27 mouse cellular contexts compared by ENCODE assay signal in genomic region chr2:163533226-163533625, GRCm38 (mm10). TPM values are rescaled to one million over a fixed set of nuclear protein-coding genes. Genes with fewer than 3 reads are reported as not detected.
"Had no signal": no experiment of that assay in that cellular context is flagged by ENCODE, and none has a peak within 500 bp of the region (broad histone marks: within the 10 kb centered on the region; RNA-seq: fewer than 3 reads in every experiment).

No protein-coding gene starts in this region.

- H3K9ac ChIP-seq: heart, embryonic 13.5 days; heart, embryonic 15.5 days; hindbrain, embryonic 12.5 days; hindbrain, embryonic 14.5 days; intestine, embryonic 15.5 days; limb, embryonic 12.5 days; liver, embryonic 12.5 days; liver, embryonic 14.5 days had no signal

- H3K4me3 ChIP-seq: gastrocnemius, adult 2 months; heart, adult 2 months; heart, embryonic 13.5 days; heart, embryonic 15.5 days; hindbrain, embryonic 10.5 days; hindbrain, embryonic 12.5 days; intestine, embryonic 15.5 days; layer of hippocampus, adult 2 months; left cerebral cortex, adult 2 months; limb, embryonic 10.5 days; limb, embryonic 12.5 days; liver, embryonic 12.5 days had no signal

- ATAC-seq: forebrain, embryonic 16.5 days; hindbrain, embryonic 16.5 days; inflammation-experienced regulatory T-cells, adult 6 months; intestine, embryonic 15.5 days; intestine, postnatal 0 days; liver, embryonic 12.5 days had no signal

- H3K4me2 ChIP-seq: heart, embryonic 11.5 days; heart, embryonic 13.5 days; heart, embryonic 15.5 days; hindbrain, embryonic 12.5 days; hindbrain, embryonic 14.5 days; intestine, embryonic 15.5 days; limb, embryonic 12.5 days; liver, embryonic 12.5 days had no signal

- H3K36me3 ChIP-seq: heart, embryonic 13.5 days; heart, embryonic 15.5 days; hindbrain, embryonic 10.5 days; hindbrain, embryonic 12.5 days; intestine, embryonic 15.5 days; limb, embryonic 10.5 days; limb, embryonic 12.5 days; liver, embryonic 12.5 days had no signal

- H3K9me3 ChIP-seq: heart, embryonic 13.5 days; heart, embryonic 15.5 days; hindbrain, embryonic 10.5 days; hindbrain, embryonic 12.5 days; intestine, embryonic 15.5 days; limb, embryonic 10.5 days; limb, embryonic 12.5 days; liver, embryonic 12.5 days had no signal

- DNase-seq: gastrocnemius, adult 2 months; gastrocnemius, postnatal 10 days; gastrocnemius, postnatal 25 days; heart, adult 2 months; heart, postnatal 4 days; kidney, adult 18-20 months had no signal

- H3K27me3 ChIP-seq: intestine, embryonic 15.5 days had no signal

- H3K4me1 ChIP-seq: limb, embryonic 12.5 days had no signal

- H3K27ac ChIP-seq: gastrocnemius, adult 2 months; heart, adult 2 months; heart, embryonic 13.5 days; heart, embryonic 15.5 days; hindbrain, embryonic 10.5 days; hindbrain, embryonic 12.5 days; hindbrain, embryonic 14.5 days; intestine, embryonic 15.5 days; kidney, postnatal 0 days; layer of hippocampus, adult 2 months; left cerebral cortex, adult 2 months; limb, embryonic 10.5 days; limb, embryonic 12.5 days; liver, embryonic 12.5 days; liver, embryonic 14.5 days had no signal

RNA-seq across cellular contexts. Expression of gene Hnf4a, which starts 26.6 kb away (rescaled TPM):
- polyA plus RNA-seq: frontal cortex, adult 2 months; heart, adult 2 months; heart, embryonic 15.5 days; heart, postnatal 0 days; hindbrain, embryonic 10.5 days; hindbrain, embryonic 12.5 days; hindbrain, embryonic 14.5 days; hindbrain, embryonic 16.5 days; inflammation-experienced regulatory T-cells, adult 6 months; limb, embryonic 10.5 days; limb, embryonic 12.5 days had no signal

RNA-seq across cellular contexts. Expression of gene R3hdml, which starts 41.1 kb away (rescaled TPM):
- polyA plus RNA-seq: forebrain, embryonic 16.5 days; heart, adult 2 months; heart, embryonic 11.5 days; heart, embryonic 13.5 days; heart, embryonic 15.5 days; heart, postnatal 0 days; hindbrain, embryonic 10.5 days; hindbrain, embryonic 12.5 days; inflammation-experienced regulatory T-cells, adult 6 months; limb, embryonic 10.5 days; limb, embryonic 12.5 days; liver, embryonic 12.5 days; liver, embryonic 14.5 days; liver, embryonic 16.5 days had no signal
